Mouse (Mus musculus) small intestine, adult 2 months (tissue): ENCODE measurements around the gene Pno1.

Experiments
- CTCF ChIP-seq: fragments of 200-500 bp; IDR thresholded peaks from 2 replicates; pipeline ENCODE4 v1.5.1; 2012; ENCODE audit warnings: low read depth, mild to moderate bottlenecking, control low read depth, inconsistent platforms, low read length, moderate library complexity, mixed read lengths; ENCODE audit not compliant: insufficient replicate concordance, insufficient read length; ENCODE audit errors: extremely low read depth
- POLR2A ChIP-seq: fragments of 200-500 bp; IDR thresholded peaks from 2 replicates; pipeline ENCODE4 v1.6.1; 2012; ENCODE audit warnings: low read depth, mild to moderate bottlenecking, control low read depth, inconsistent platforms, low read length, moderate library complexity

GRCm38 (mm10) chr11:17192151-17192844 lies 19.1 kb downstream of the Pno1 start:
- TF ChIP-seq POLR2A = no peak
- TF ChIP-seq CTCF = no peak
